40 mouse cellular contexts compared by ENCODE assay signal in the genomic region with DNA sequence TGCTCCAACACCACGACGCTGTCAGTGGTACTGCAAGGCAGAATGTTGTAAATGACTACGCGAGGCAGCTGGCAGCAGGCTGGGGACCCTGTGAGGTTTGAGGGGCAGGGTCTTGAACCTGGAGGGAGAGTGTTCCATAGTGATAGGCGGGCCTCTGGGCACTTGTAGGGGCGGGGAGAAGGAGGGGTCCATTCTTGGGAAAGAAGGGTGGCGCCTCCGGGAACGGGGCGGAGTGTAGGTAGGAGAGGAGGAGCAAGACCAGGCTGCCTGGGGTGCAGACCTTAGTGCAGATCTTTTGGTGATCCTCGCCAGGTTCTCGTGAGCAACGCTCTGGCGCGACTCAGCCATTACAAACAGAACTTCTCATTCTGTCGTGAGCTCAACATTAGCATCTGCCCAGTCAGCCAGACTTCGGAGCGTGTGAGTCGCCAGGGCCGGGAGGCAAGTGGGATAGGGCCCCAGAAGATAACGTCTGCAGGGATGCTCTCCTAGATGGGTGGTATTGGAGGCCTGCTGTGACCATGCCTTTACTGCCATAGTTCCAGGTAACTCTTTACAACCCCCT. TPM values are rescaled to one million over a fixed set of nuclear protein-coding genes. Genes with fewer than 3 reads are reported as not detected.
DNase-seq lines count a peak whose midpoint lies in the region; ATAC-seq and TF ChIP-seq lines count a peak whose summit lies in the region.
"Had no signal": no experiment of that assay in that cellular context is flagged by ENCODE, and none has a peak within 500 bp of the region (broad histone marks: within the 10 kb centered on the region; RNA-seq: fewer than 3 reads in every experiment).

No protein-coding gene starts in this region.

- peaks cover 22% of the 10 kb centered on the region for H3K36me3 ChIP-seq in midbrain, postnatal 0 days (ENCODE audit: insufficient read depth, low read length)

- H3K4me1 ChIP-seq in midbrain, postnatal 0 days (ENCODE audit: insufficient read depth, low read length), result no peaks in the 10 kb centered on the region
- H3K4me1 ChIP-seq: embryonic facial prominence, embryonic 12.5 days; forebrain, embryonic 15.5 days; heart, embryonic 15.5 days; hindbrain, embryonic 13.5 days; kidney, embryonic 15.5 days; neural tube, embryonic 15.5 days; stomach, embryonic 15.5 days had no signal

- no peaks in the 10 kb centered on the region for H3K9me3 ChIP-seq in midbrain, postnatal 0 days (ENCODE audit: low read length)
- H3K9me3 ChIP-seq: embryonic facial prominence, embryonic 12.5 days; forebrain, embryonic 10.5 days; forebrain, embryonic 15.5 days; heart, embryonic 15.5 days; hindbrain, embryonic 13.5 days; kidney, embryonic 15.5 days; neural tube, embryonic 15.5 days; stomach, embryonic 15.5 days had no signal

- no peaks in the 10 kb centered on the region for H3K27me3 ChIP-seq in midbrain, postnatal 0 days (ENCODE audit: insufficient read depth, low read length)
- H3K27me3 ChIP-seq: embryonic facial prominence, embryonic 12.5 days; forebrain, embryonic 15.5 days; heart, embryonic 15.5 days; hindbrain, embryonic 13.5 days; kidney, embryonic 15.5 days; neural tube, embryonic 15.5 days; Patski; stomach, embryonic 15.5 days had no signal

- WGBS in midbrain, postnatal 0 days, result 43% methylated on average over 21 of the region's 21 CpGs

- H3K4me3 ChIP-seq in midbrain, postnatal 0 days (ENCODE audit: low read depth, low read length), result no peak overlapping the region
- H3K4me3 ChIP-seq: embryonic facial prominence, embryonic 12.5 days; forebrain, embryonic 10.5 days; forebrain, embryonic 15.5 days; heart, embryonic 15.5 days; hindbrain, embryonic 13.5 days; kidney, embryonic 15.5 days; neural tube, embryonic 15.5 days; stomach, embryonic 15.5 days had no signal

- H3K9ac ChIP-seq in midbrain, postnatal 0 days (replicated peaks; ENCODE audit: low read length, poor library complexity, severe bottlenecking), result no peak overlapping the region
- H3K9ac ChIP-seq: embryonic facial prominence, embryonic 12.5 days; forebrain, embryonic 15.5 days; heart, embryonic 15.5 days; hindbrain, embryonic 13.5 days; kidney, embryonic 15.5 days; neural tube, embryonic 15.5 days; stomach, embryonic 15.5 days had no signal

- ATAC-seq in midbrain, postnatal 0 days (ENCODE audit: low FRiP score), result no peak
- ATAC-seq: forebrain, embryonic 15.5 days; Patski had no signal

- no peak overlapping the region for H3K4me2 ChIP-seq in midbrain, postnatal 0 days (ENCODE audit: low read depth, low read length, poor library complexity, severe bottlenecking)
- H3K4me2 ChIP-seq: embryonic facial prominence, embryonic 12.5 days; forebrain, embryonic 15.5 days; heart, embryonic 15.5 days; hindbrain, embryonic 13.5 days; kidney, embryonic 15.5 days; neural tube, embryonic 15.5 days; stomach, embryonic 15.5 days had no signal

- DNase-seq in layer of hippocampus, adult 11-12 months (ENCODE audit: low spot score), result peak; percentile 10
- no peak for DNase-seq in layer of hippocampus, adult 9-11 months
- DNase-seq in testis, postnatal 10 days (ENCODE audit: low spot score), result peak; percentile 49
- DNase-seq in testis, postnatal 14 days (ENCODE audit: low spot score), result no peak
- peak; percentile 89 for DNase-seq in R1 (ENCODE audit: low read depth, low spot score)
- DNase-seq in midbrain, postnatal 0 days (ENCODE audit: low spot score), result no peak
- DNase-seq: adrenal gland, postnatal 25 days; B cell, adult 2 months; cerebellum, adult 11-12 months; cerebellum, adult 9-11 months; embryo, embryonic 11 days; heart, postnatal 36 days; kidney, adult 11 months; kidney, postnatal 36 days; liver; midbrain, embryonic 14.5 days; retina, postnatal 1 day; right cerebral cortex, postnatal 14 days; thymus, adult 2 months; thymus, postnatal 36 days had no signal

- TF ChIP-seq CTCF in midbrain, postnatal 0 days (IDR thresholded peaks at IDR 0.05), result no peak

- H3K27ac ChIP-seq in midbrain, postnatal 0 days (ENCODE audit: low read depth, low read length), result no peak overlapping the region
- H3K27ac ChIP-seq: embryonic facial prominence, embryonic 12.5 days; forebrain, embryonic 10.5 days; forebrain, embryonic 15.5 days; heart, embryonic 15.5 days; hindbrain, embryonic 13.5 days; kidney, embryonic 15.5 days; neural tube, embryonic 15.5 days; stomach, embryonic 15.5 days had no signal

RNA-seq across cellular contexts. Expression of gene Man2b1, which starts 8.5 kb away (rescaled TPM):
- total RNA-seq in midbrain, postnatal 0 days (2014; rRNA removed), result 29.7 and 33.7 TPM in 2 replicates
- 18.7 and 19.7 TPM in 2 replicates for polyA plus RNA-seq in midbrain, postnatal 0 days (2015; fragmentation: Nextera tagmentation; extraction: Ambion mirVana)

RNA-seq across cellular contexts. Expression of gene Wdr83, which starts 10.5 kb away (rescaled TPM):
- 27.4 and 34.1 TPM in 2 replicates for total RNA-seq in midbrain, postnatal 0 days (2014; rRNA removed)
- 37.0 and 39.9 TPM in 2 replicates for polyA plus RNA-seq in midbrain, postnatal 0 days (2015; fragmentation: Nextera tagmentation; extraction: Ambion mirVana)

RNA-seq across cellular contexts. Expression of gene Wdr83os, which starts 11.1 kb away (rescaled TPM):
- total RNA-seq in midbrain, postnatal 0 days (2014; rRNA removed), result 92.6 and 105 TPM in 2 replicates
- polyA plus RNA-seq in midbrain, postnatal 0 days (2015; fragmentation: Nextera tagmentation; extraction: Ambion mirVana), result 129 and 137 TPM in 2 replicates

RNA-seq across cellular contexts. Expression of gene Dhps, which starts 20.1 kb away (rescaled TPM):
- 66.3 and 77.1 TPM in 2 replicates for total RNA-seq in midbrain, postnatal 0 days (2014; rRNA removed)
- polyA plus RNA-seq in midbrain, postnatal 0 days (2015; fragmentation: Nextera tagmentation; extraction: Ambion mirVana), result 128 and 129 TPM in 2 replicates

RNA-seq across cellular contexts. Expression of gene Gm5741, which starts 23.8 kb away (rescaled TPM):
- not detected in 2 replicates for total RNA-seq in midbrain, postnatal 0 days (2014; rRNA removed)
- polyA plus RNA-seq in midbrain, postnatal 0 days (2015; fragmentation: Nextera tagmentation; extraction: Ambion mirVana), result 2.2 TPM in 1 of 2 replicates, not detected in the other
- total RNA-seq: adrenal gland, adult 18-20 months; adrenal gland, postnatal 25 days; gastrocnemius, adult 8-10 months; gastrocnemius, postnatal 4 days; heart, adult 8-10 months; heart, postnatal 36 days; layer of hippocampus, postnatal 10 days; left cerebral cortex, adult 18-20 months; left cerebral cortex, postnatal 14 days; MEL had no signal
- polyA plus RNA-seq: embryonic facial prominence, embryonic 12.5 days; forebrain, embryonic 10.5 days; heart, embryonic 15.5 days; limb, embryonic 11.5 days; liver, embryonic 16.5 days; lung, embryonic 16.5 days had no signal

Comparison
In these comparisons a context has a peak if more than half of its experiments do, and no peak if none do; other contexts are left out.
1. DNase-seq: peak in layer of hippocampus, adult 11-12 months (single experiment), testis, postnatal 10 days (single experiment) and R1 (single experiment); none in layer of hippocampus, adult 9-11 months (single experiment), testis, postnatal 14 days (single experiment) and midbrain, postnatal 0 days (single experiment).